Mouse (Mus musculus) cortical plate, adult 2 months (tissue): ENCODE results near the gene Cdh15.

Experiments
- CTCF ChIP-seq: fragments of 200-500 bp; IDR thresholded peaks from 2 replicates; pipeline ENCODE4 v1.5.1; 2011; ENCODE audit warnings: mild to moderate bottlenecking, control low read depth, low read length; ENCODE audit not compliant: insufficient read depth; ENCODE audit errors: extremely low read depth
- POLR2A ChIP-seq: fragments of 200-500 bp; IDR thresholded peaks from 2 replicates; pipeline ENCODE4 v1.6.1; 2011; ENCODE audit warnings: mild to moderate bottlenecking, low read length, control low read depth; ENCODE audit not compliant: insufficient read depth; ENCODE audit errors: extremely low read depth

DNA sequence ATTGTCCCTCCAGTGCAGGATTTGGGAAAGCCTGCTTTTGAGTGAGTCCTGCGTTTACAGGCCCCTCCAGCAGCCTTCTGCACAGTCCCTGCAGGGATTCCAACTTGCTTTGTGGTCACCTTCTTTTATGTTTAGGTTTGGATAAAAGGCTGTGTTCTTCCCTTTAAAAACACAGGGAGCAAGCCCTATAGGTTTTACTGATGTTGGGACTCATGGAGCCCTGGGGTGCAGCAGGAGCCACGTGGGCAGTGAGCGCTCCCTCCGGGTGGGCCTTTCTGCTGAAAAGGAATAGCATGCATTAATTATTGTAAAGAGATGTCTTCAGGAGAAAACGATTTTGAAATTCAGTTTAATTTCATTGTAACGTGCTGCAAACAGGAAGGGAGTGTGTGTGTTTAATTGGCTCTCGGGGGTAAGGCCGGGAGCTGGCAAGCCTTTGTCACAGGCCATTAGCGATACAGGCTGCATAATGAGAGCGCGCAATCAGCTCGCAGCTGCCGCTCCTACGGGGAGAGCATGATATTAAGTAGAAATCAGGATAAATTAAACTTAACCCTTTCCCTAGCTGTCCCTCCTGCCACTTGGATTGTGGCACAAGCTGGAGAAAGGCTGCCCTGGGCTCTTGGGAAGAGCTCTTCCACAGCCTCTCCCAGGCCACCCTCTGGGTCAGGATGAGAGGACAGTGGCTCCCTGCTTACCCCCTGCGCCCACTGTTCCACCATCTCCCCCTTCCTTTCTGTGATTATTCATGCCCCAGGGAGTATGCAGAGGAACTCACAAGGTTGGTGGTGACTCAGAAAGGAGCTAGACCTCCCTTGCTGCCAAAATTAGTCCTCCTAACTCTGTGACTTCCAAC lies 43.6 kb upstream of the Cdh15 start:
- TF ChIP-seq CTCF (no peak), POLR2A (no peak)
